Mouse (Mus musculus) kidney, embryonic 16.5 days (tissue): ENCODE measurements around the gene Sqstm1. TPM values are rescaled to one million over a fixed set of nuclear protein-coding genes. Genes with fewer than 3 reads are reported as not detected.
A peak's percentile ranks its signal among the peaks of the same experiment; 100 is the strongest.

Experiments
- ATAC-seq: fragments of 200-750 bp; cut with Nextera tagmentation; 2 replicates; pipeline ENCODE4 v1.8.0; 2017; ENCODE audit warnings: moderate TSS enrichment; ENCODE audit not compliant: low FRiP score, low TSS enrichment
- H3K27ac ChIP-seq: fragments of 300-500 bp; sonication (generic); 2 replicates; pipeline ENCODE4 v1.5.1; 2014; ENCODE audit warnings: low read length
- H3K27me3 ChIP-seq: fragments of 300-500 bp; sonication (generic); 2 replicates; pipeline ENCODE4 v1.6.1; 2014; ENCODE audit warnings: low read length, control low read depth, mixed read lengths; ENCODE audit not compliant: insufficient read depth
- H3K36me3 ChIP-seq: fragments of 300-500 bp; sonication (generic); 2 replicates; pipeline ENCODE4 v1.6.1; 2014; ENCODE audit warnings: low read length, control low read depth, mixed read lengths; ENCODE audit not compliant: insufficient read depth
- H3K4me1 ChIP-seq: fragments of 300-500 bp; sonication (generic); 2 replicates; pipeline ENCODE4 v1.6.1; 2014; ENCODE audit warnings: low read length, control low read depth, mixed read lengths; ENCODE audit not compliant: insufficient read depth
- H3K4me2 ChIP-seq: fragments of 300-500 bp; sonication (generic); replicated peaks from 2 replicates; pipeline ENCODE4 v1.6.1; 2014; ENCODE audit warnings: low read depth, low read length
- H3K4me3 ChIP-seq: fragments of 300-500 bp; sonication (generic); 2 replicates; pipeline ENCODE4 v1.5.1; 2014; ENCODE audit warnings: mild to moderate bottlenecking, low read length
- H3K9ac ChIP-seq: fragments of 300-500 bp; sonication (generic); replicated peaks from 2 replicates; pipeline ENCODE4 v1.6.1; 2014; ENCODE audit warnings: low read length
- H3K9me3 ChIP-seq: fragments of 300-500 bp; sonication (generic); 2 replicates; pipeline ENCODE4 v1.6.1; 2016; ENCODE audit warnings: low read length, control low read depth
- WGBS: fragments of 180-500 bp; shearing (Covaris S2); extraction: QIAGEN DNeasy Blood & Tissue Kit; methylation state at CpG from one replicate; pipeline ENCODE4 v1.1.7; 2014; 5-methylcytosine and 5-hydroxymethylcytosine counted together
- polyA plus RNA-seq: library from polyadenylated mRNA; unstranded; fragments of >200 nt; fragmentation: Nextera tagmentation; extraction: Ambion mirVana; gene quantifications from 2 replicates; pipeline ENCODE4 v1.2.1, GENCODE M21; 2015

Sqstm1 gene
- polyA plus RNA-seq: 298 and 338 TPM in 2 replicates

GRCm38 (mm10) chr11:50210505-50211151, at the start of gene Sqstm1, which contains the start of gene Mgat4b:
Gene Sqstm1 (minus strand): TSS chr11:50210827.
Gene Mgat4b (plus strand): TSS chr11:50210890.
- ATAC-seq: peak; percentile 72
- peak within 1 kb of the TSS; percentile 79 for H3K4me2 ChIP-seq
- H3K9me3 ChIP-seq: no peaks in the 10 kb centered on the region

GRCm38 (mm10) chr11:50258310-50258709, 47.7 kb upstream of the Sqstm1 start:
- H3K27me3 ChIP-seq: no peaks in the 10 kb centered on the region
- no peak overlapping the region for H3K4me2 ChIP-seq
- H3K4me3 ChIP-seq: no peak overlapping the region
- H3K4me1 ChIP-seq: 0 out of 2 replicates have a peak, but pooled peaks cover 2% of the 10 kb centered on the region
- H3K9me3 ChIP-seq: no peaks in the 10 kb centered on the region
- WGBS: 84% methylated on average over 7 of the region's 7 CpGs
- no peak for ATAC-seq
- no peak overlapping the region for H3K27ac ChIP-seq
- H3K36me3 ChIP-seq: peaks cover 66% of the 10 kb centered on the region
- H3K9ac ChIP-seq: no peak overlapping the region

More at GRCm38 (mm10) chr11:50210505-50211151, at the start of gene Sqstm1, which contains the start of gene Mgat4b:
- peak within 1 kb of the TSS; percentile 99 for H3K4me3 ChIP-seq
- WGBS: under 1% methylated on average over 48 of the region's 48 CpGs
- no peaks in the 10 kb centered on the region for H3K27me3 ChIP-seq
- H3K27ac ChIP-seq: peak within 1 kb of the TSS; percentile 99
- peaks cover 32% of the 10 kb centered on the region for H3K4me1 ChIP-seq
- H3K9ac ChIP-seq: peak within 1 kb of the TSS; percentile 98
- peaks cover 23% of the 10 kb centered on the region for H3K36me3 ChIP-seq

GRCm38 (mm10) chr11:50256615-50257014, 46.0 kb upstream of the Sqstm1 start:
- 83% methylated on average over 7 of the region's 7 CpGs for WGBS
- H3K36me3 ChIP-seq: peaks cover 51% of the 10 kb centered on the region

GRCm38 (mm10) chr11:50254010-50254580, 43.5 kb upstream of the Sqstm1 start:
- no peak overlapping the region for H3K4me2 ChIP-seq
- H3K9ac ChIP-seq: no peak overlapping the region
- H3K27me3 ChIP-seq: no peaks in the 10 kb centered on the region
- peaks cover 19% of the 10 kb centered on the region for H3K4me1 ChIP-seq
- H3K4me3 ChIP-seq: no peak overlapping the region
- H3K9me3 ChIP-seq: no peaks in the 10 kb centered on the region
- no peak for ATAC-seq
- no peak overlapping the region for H3K27ac ChIP-seq
- H3K36me3 ChIP-seq: peaks cover 28% of the 10 kb centered on the region
- WGBS: 60% methylated on average over 12 of the region's 12 CpGs

More at GRCm38 (mm10) chr11:50256615-50257014, 46.0 kb upstream of the Sqstm1 start:
- H3K27me3 ChIP-seq: no peaks in the 10 kb centered on the region
- H3K9ac ChIP-seq: no peak overlapping the region
- no peak overlapping the region for H3K4me2 ChIP-seq
- H3K4me3 ChIP-seq: no peak overlapping the region
- no peak for ATAC-seq
- H3K27ac ChIP-seq: no peak overlapping the region
- no peaks in the 10 kb centered on the region for H3K9me3 ChIP-seq
- peaks cover 18% of the 10 kb centered on the region for H3K4me1 ChIP-seq

GRCm38 (mm10) chr11:50253393-50253792, 42.8 kb upstream of the Sqstm1 start:
- Histone ChIP-seq H3K4me1 (peaks cover 22% of the 10 kb centered on the region), H3K27ac (peak overlapping the region; percentile 83), H3K4me2 (no peak overlapping the region), H3K9me3 (no peaks in the 10 kb centered on the region), H3K27me3 (no peaks in the 10 kb centered on the region), H3K36me3 (peaks cover 21% of the 10 kb centered on the region), H3K4me3 (no peak overlapping the region), H3K9ac (no peak overlapping the region)
- ATAC-seq: no peak
- WGBS: 21% methylated on average over 1 of the region's 1 CpGs

- no peaks in the 10 kb centered on the region for H3K27me3 ChIP-seq
- H3K9ac ChIP-seq: peak overlapping the region; percentile 3; the same call in 1 of the 2 replicates
- no peaks in the 10 kb centered on the region for H3K9me3 ChIP-seq
- peak overlapping the region; percentile 83 for H3K27ac ChIP-seq
- no peak overlapping the region for H3K4me3 ChIP-seq
- WGBS: 37% methylated on average over 11 of the region's 11 CpGs
- no peak overlapping the region for H3K4me2 ChIP-seq
- peak; percentile 66 for ATAC-seq
- peaks cover 15% of the 10 kb centered on the region for H3K36me3 ChIP-seq
- peaks cover 22% of the 10 kb centered on the region for H3K4me1 ChIP-seq
Measured at GRCm38 (mm10) chr11:50252684-50253265, 42.1 kb upstream of the Sqstm1 start.

- peaks cover 22% of the 10 kb centered on the region for H3K4me1 ChIP-seq
- no peaks in the 10 kb centered on the region for H3K27me3 ChIP-seq
- H3K4me3 ChIP-seq: no peak overlapping the region
- H3K27ac ChIP-seq: peak overlapping the region; percentile 83
- peaks cover 10% of the 10 kb centered on the region for H3K36me3 ChIP-seq
- no peak overlapping the region for H3K4me2 ChIP-seq
- H3K9ac ChIP-seq: peak overlapping the region; percentile 3; the same call in 1 of the 2 replicates
- no peaks in the 10 kb centered on the region for H3K9me3 ChIP-seq
- 40% methylated on average over 3 of the region's 3 CpGs for WGBS
- peak; percentile 69 for ATAC-seq
Measured at GRCm38 (mm10) chr11:50252166-50252565, 41.5 kb upstream of the Sqstm1 start.

- Histone ChIP-seq H3K4me1 (peaks cover 22% of the 10 kb centered on the region), H3K9me3 (no peaks in the 10 kb centered on the region), H3K27me3 (no peaks in the 10 kb centered on the region), H3K9ac (no peak overlapping the region), H3K27ac (no peak overlapping the region), H3K4me2 (no peak overlapping the region), H3K36me3 (no peaks in the 10 kb centered on the region), H3K4me3 (no peak overlapping the region)
- ATAC-seq: no peak
- WGBS: 68% methylated on average over 7 of the region's 7 CpGs
Measured at GRCm38 (mm10) chr11:50248473-50249171, 38.0 kb upstream of the Sqstm1 start.

- Histone ChIP-seq H3K4me3 (no peak overlapping the region), H3K27ac (no peak overlapping the region), H3K9ac (no peak overlapping the region), H3K36me3 (no peaks in the 10 kb centered on the region), H3K4me1 (0 out of 2 replicates have a peak, but pooled peaks cover 3% of the 10 kb centered on the region), H3K27me3 (no peaks in the 10 kb centered on the region), H3K9me3 (no peaks in the 10 kb centered on the region), H3K4me2 (no peak overlapping the region)
- WGBS: 64% methylated on average over 5 of the region's 5 CpGs
- no peak for ATAC-seq
Measured at GRCm38 (mm10) chr11:50245269-50245668, 34.6 kb upstream of the Sqstm1 start.
